Mouse (Mus musculus): ENCODE measurements at regions not wholly inside any gene's neighbourhood (a gene's known extent, or its start where the extent isn't known, plus 50 kb on each side); places are given as distances from the start of the nearest gene placed in this dataset.

GRCm38 (mm10) chr11:18821384-18821783 is 197.4 kb downstream of the Meis1 start:
- peak; percentile 50; the same call in 1 of the 2 replicates for TF ChIP-seq CTCF (IDR thresholded peaks at IDR 0.05; ENCODE audit: insufficient read depth, low read length)
- TF ChIP-seq POLR2A (IDR thresholded peaks at IDR 0.05; ENCODE audit: borderline replicate concordance, extremely low read depth, low read depth, low read length) = no peak

All from lung, adult 2 months (tissue).